Mouse (Mus musculus): ENCODE data around the gene Sp6. TPM values are rescaled to one million over a fixed set of nuclear protein-coding genes. Genes with fewer than 3 reads are reported as not detected.

Gene Sp6
- polyA plus RNA-seq, 1 experiment from 2014 or later, result 0.07 TPM

DNA sequence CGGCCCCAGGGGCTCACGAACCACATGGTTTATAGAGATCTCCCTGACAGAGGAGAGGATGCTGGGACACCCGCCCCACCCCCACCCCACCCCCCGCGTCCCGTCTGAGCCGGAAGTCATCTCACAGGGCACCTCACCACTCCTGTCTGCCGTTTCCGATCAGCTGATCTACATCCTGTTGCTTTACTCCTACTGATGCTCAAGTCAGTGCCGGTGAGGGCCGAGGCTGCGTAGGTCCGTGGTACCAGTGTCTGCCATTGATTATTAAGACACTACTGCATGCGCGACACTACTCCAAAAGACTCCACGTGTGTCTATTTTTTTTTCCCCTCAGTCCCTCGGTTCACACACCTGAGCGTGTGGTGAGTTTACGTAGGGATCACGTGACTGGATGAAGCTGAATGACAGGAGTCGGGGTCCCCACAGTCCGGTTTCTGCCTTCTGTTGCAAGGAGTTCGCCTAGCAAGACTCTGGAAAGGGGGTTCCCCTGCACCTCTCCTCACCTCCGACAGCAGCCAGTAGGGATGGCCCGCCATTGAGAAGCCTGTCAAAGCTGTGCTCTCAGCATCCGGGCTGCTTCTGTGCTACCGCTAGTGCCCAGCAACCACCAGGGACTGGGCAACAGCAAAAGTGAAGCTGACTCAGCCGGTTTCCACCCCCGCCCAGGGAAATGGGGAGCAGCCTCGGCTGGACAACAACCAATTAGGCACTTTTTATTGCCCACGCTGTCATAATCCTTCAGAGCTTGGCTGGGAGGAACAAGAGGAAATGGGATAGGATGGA lies 25.1 kb upstream of the Sp6 start:
- TF ChIP-seq CTCF (IDR thresholded peaks at IDR 0.05; ENCODE audit: low read depth) (no peak), EP300 (IDR thresholded peaks at IDR 0.05; ENCODE audit: low read depth) (no peak)
- H3K9me3 ChIP-seq (ENCODE audit: low read length), result no peaks in the 10 kb centered on the region
- H3K4me3 ChIP-seq (ENCODE audit: low read depth, low read length), result no peak overlapping the region; the same call in 1 of the 2 replicates
- no peak overlapping the region for H3K27ac ChIP-seq (ENCODE audit: low read depth)
- H3K4me2 ChIP-seq (ENCODE audit: low read depth, low read length), result peak overlapping the region; percentile 56
- no peaks in the 10 kb centered on the region for H3K36me3 ChIP-seq (replicated peaks; ENCODE audit: insufficient read depth, low read length)
- ATAC-seq (peak; percentile 62), DNase-seq (peak; percentile 41)
- peaks cover 13% of the 10 kb centered on the region for H3K4me1 ChIP-seq (ENCODE audit: insufficient read depth)
- 8% methylated on average over 25 of the region's 31 CpGs for WGBS (ENCODE audit: insufficient replicate concordance)
- H3K9ac ChIP-seq (replicated peaks), result no peak overlapping the region
- 0 out of 2 replicates have a peak, but pooled peaks cover 21% of the 10 kb centered on the region for H3K27me3 ChIP-seq (ENCODE audit: insufficient read depth, low read length)

DNA sequence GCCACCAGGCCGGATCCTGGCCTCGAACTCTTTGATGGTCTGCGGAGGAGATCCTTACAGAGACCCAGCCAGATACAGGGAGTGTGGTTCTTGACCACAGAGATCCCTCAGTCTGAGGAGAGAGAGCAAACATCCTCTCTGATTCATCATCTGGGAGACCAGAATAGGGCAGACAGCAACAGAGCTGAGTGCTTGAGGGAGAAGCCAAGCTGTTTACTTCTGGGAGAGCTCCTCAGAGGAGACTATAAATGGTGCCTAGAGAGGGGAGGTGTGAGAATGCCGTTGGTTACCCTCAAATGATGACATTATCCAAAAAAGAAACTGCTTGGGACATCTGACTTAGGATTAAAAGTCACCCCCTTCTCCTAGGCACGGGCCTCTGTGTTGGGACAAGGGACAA lies 21.7 kb upstream of the Sp6 start:
- WGBS (ENCODE audit: insufficient replicate concordance), result 67% methylated on average over 5 of the region's 5 CpGs
- peaks cover 26% of the 10 kb centered on the region for H3K27me3 ChIP-seq (ENCODE audit: insufficient read depth, low read length)

DNA sequence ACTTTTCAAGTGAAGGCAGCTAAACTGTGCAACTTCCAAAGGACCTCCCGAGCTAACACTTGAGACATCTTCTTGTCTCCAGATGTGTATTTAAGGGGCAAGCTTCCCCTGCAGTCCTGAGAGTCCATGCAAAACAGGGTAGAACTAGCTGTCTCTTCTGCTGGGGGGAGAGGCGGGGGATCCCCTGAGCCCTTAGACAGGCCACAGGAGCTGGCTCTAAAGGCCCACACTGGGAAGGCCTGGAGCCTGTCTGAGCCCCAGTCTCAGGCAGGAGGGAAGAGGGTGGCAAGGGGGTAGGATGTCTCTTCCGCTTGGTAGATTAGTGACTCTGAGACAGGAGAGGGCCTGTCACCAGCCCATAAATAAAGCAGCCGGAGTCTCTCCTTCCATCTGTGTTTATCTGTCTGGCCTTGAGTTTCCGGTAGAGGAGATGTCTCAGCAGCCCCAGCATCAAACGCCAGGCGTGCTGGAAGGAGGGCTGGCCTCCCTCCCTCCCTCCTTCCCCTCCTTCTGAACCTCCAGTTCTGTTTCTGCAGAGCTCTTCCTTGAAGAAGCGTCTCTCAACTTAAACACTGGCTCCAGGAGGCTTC lies 20.4 kb upstream of the Sp6 start:
- Histone ChIP-seq H3K9ac (replicated peaks) (no peak overlapping the region), H3K36me3 (replicated peaks; ENCODE audit: insufficient read depth, low read length) (no peaks in the 10 kb centered on the region), H3K27me3 (ENCODE audit: insufficient read depth, low read length) (peaks cover 21% of the 10 kb centered on the region), H3K9me3 (ENCODE audit: low read length) (no peaks in the 10 kb centered on the region), H3K4me1 (ENCODE audit: insufficient read depth) (peaks cover 14% of the 10 kb centered on the region; the same call in 1 of the 2 replicates), H3K27ac (ENCODE audit: low read depth) (no peak overlapping the region), H3K4me2 (ENCODE audit: low read depth, low read length) (no peak overlapping the region), H3K4me3 (ENCODE audit: low read depth, low read length) (no peak overlapping the region)
- 32% methylated on average over 8 of the region's 8 CpGs for WGBS (ENCODE audit: insufficient replicate concordance)
- DNase-seq (no peak), ATAC-seq (no peak)
- TF ChIP-seq EP300 (IDR thresholded peaks at IDR 0.05; ENCODE audit: low read depth) (no peak), CTCF (IDR thresholded peaks at IDR 0.05; ENCODE audit: low read depth) (no peak)

More for the DNA sequence above, 21.7 kb upstream of the Sp6 start:
- Histone ChIP-seq H3K9ac (replicated peaks) (no peak overlapping the region), H3K27ac (ENCODE audit: low read depth) (no peak overlapping the region), H3K36me3 (replicated peaks; ENCODE audit: insufficient read depth, low read length) (no peaks in the 10 kb centered on the region), H3K9me3 (ENCODE audit: low read length) (no peaks in the 10 kb centered on the region), H3K4me3 (ENCODE audit: low read depth, low read length) (no peak overlapping the region), H3K4me2 (ENCODE audit: low read depth, low read length) (no peak overlapping the region), H3K4me1 (ENCODE audit: insufficient read depth) (peaks cover 13% of the 10 kb centered on the region)
- no peak for ATAC-seq
- TF ChIP-seq EP300 (IDR thresholded peaks at IDR 0.05; ENCODE audit: low read depth), result no peak
- TF ChIP-seq CTCF (IDR thresholded peaks at IDR 0.05; ENCODE audit: low read depth), result no peak
- no peak for DNase-seq

GRCm38 (mm10) chr11:96995031-96995430 lies 18.2 kb upstream of the Sp6 start:
- Histone ChIP-seq H3K4me1 (ENCODE audit: insufficient read depth) (peaks cover 8% of the 10 kb centered on the region; the same call in 1 of the 2 replicates), H3K27ac (ENCODE audit: low read depth) (no peak overlapping the region), H3K9me3 (ENCODE audit: low read length) (no peaks in the 10 kb centered on the region), H3K36me3 (replicated peaks; ENCODE audit: insufficient read depth, low read length) (no peaks in the 10 kb centered on the region), H3K4me2 (ENCODE audit: low read depth, low read length) (no peak overlapping the region), H3K9ac (replicated peaks) (no peak overlapping the region), H3K4me3 (ENCODE audit: low read depth, low read length) (no peak overlapping the region), H3K27me3 (ENCODE audit: insufficient read depth, low read length) (peaks cover 22% of the 10 kb centered on the region)
- DNase-seq (no peak), ATAC-seq (no peak)
- TF ChIP-seq EP300 (IDR thresholded peaks at IDR 0.05; ENCODE audit: low read depth) (no peak), CTCF (IDR thresholded peaks at IDR 0.05; ENCODE audit: low read depth) (no peak)
- WGBS (ENCODE audit: insufficient replicate concordance), result 60% methylated on average over 5 of the region's 5 CpGs

DNA sequence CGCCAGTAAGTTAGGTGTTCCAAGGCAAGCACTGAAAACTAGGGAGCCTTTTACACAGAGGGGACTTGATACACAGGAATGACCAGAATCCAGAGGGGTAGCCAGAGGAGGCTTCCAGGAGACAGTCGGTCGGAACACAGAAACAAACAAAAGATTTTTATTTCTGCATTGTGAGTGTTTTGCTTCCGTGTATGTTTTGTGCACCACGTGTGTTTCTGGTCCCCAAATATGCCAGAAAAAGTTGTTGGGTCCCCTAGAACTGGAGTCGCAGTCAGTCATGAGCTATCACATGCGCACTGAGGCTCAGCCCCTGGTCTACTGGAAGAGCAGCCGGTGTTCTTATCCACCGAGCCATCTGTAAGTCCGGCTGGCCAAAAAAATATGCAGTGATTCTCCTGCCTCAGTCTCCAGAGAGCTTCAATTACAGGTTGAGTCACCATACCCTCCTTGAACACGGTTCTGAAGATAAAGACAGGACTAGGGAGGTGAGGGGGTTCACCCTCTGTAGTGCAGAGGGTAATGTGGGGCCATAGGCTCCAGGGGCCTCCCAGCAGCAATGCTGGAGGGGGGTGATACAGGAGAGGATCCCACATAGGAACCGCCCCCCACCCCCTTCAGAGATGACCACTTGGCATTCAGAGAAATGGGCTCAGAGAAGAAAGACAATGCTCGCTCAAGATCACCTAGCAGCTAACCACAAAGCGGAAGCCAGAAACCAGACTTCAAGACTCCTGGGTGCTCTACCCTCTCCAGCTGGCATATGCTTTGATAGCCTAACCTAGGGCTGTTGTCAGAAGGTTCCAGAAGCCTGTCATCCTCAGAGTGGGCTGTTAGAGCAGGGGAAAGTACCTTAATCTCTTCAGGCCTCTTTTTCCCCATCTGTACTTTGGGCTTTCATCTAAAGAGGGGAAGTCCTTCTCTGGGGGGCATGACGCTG lies 17.1 kb upstream of the Sp6 start:
- H3K9ac ChIP-seq (replicated peaks), result no peak overlapping the region
- TF ChIP-seq EP300 (IDR thresholded peaks at IDR 0.05; ENCODE audit: low read depth) (no peak), CTCF (IDR thresholded peaks at IDR 0.05; ENCODE audit: low read depth) (no peak)
- peaks cover 8% of the 10 kb centered on the region; the same call in 1 of the 2 replicates for H3K4me1 ChIP-seq (ENCODE audit: insufficient read depth)
- H3K4me2 ChIP-seq (ENCODE audit: low read depth, low read length), result no peak overlapping the region
- H3K27ac ChIP-seq (ENCODE audit: low read depth), result no peak overlapping the region
- H3K27me3 ChIP-seq (ENCODE audit: insufficient read depth, low read length), result peaks cover 22% of the 10 kb centered on the region
- ATAC-seq (no peak), DNase-seq (no peak)
- no peak overlapping the region for H3K4me3 ChIP-seq (ENCODE audit: low read depth, low read length)
- no peaks in the 10 kb centered on the region for H3K9me3 ChIP-seq (ENCODE audit: low read length)
- no peaks in the 10 kb centered on the region for H3K36me3 ChIP-seq (replicated peaks; ENCODE audit: insufficient read depth, low read length)
- 60% methylated on average over 15 of the region's 15 CpGs for WGBS (ENCODE audit: insufficient replicate concordance)
